Mouse (Mus musculus) midbrain, embryonic 12.5 days (tissue): Measurements from ENCODE around the gene Foxl2. TPM values are rescaled to one million over a fixed set of nuclear protein-coding genes. Genes with fewer than 3 reads are reported as not detected.

Experiments
- ATAC-seq: fragments of 200-750 bp; cut with Nextera tagmentation; 2 replicates; pipeline ENCODE4 v1.8.0; 2017; ENCODE audit warnings: low read depth, moderate TSS enrichment, moderate library complexity; ENCODE audit not compliant: low FRiP score
- H3K27ac ChIP-seq: fragments of 300-500 bp; sonication (generic); replicated peaks from 2 replicates; pipeline ENCODE4 v1.5.1; 2016; ENCODE audit warnings: mild to moderate bottlenecking
- H3K27me3 ChIP-seq: fragments of 300-500 bp; sonication (generic); 2 replicates; pipeline ENCODE4 v1.6.1; 2016; ENCODE audit warnings: mild to moderate bottlenecking
- H3K36me3 ChIP-seq: fragments of 300-500 bp; sonication (generic); 2 replicates; pipeline ENCODE4 v1.6.1; 2016
- H3K4me1 ChIP-seq: fragments of 300-500 bp; sonication (generic); 2 replicates; pipeline ENCODE4 v1.6.1; 2016
- H3K4me2 ChIP-seq: fragments of 300-500 bp; sonication (generic); replicated peaks from 2 replicates; pipeline ENCODE4 v1.6.1; 2016; ENCODE audit warnings: mild to moderate bottlenecking, moderate library complexity
- H3K4me3 ChIP-seq: fragments of 300-500 bp; sonication (generic); 2 replicates; pipeline ENCODE4 v1.5.1; 2016; ENCODE audit warnings: mild to moderate bottlenecking
- H3K9ac ChIP-seq: fragments of 300-500 bp; sonication (generic); replicated peaks from 2 replicates; pipeline ENCODE4 v1.6.1; 2016; ENCODE audit warnings: mild to moderate bottlenecking, moderate library complexity
- H3K9me3 ChIP-seq: fragments of 300-500 bp; sonication (generic); 2 replicates; pipeline ENCODE4 v1.6.1; 2016; ENCODE audit warnings: mild to moderate bottlenecking
- WGBS: fragments of 180-500 bp; shearing (Covaris S2); methylation state at CpG from one replicate; pipeline ENCODE4 v1.1.7; 2016; 5-methylcytosine and 5-hydroxymethylcytosine counted together
- polyA plus RNA-seq: library from polyadenylated mRNA; unstranded; fragments of >200 nt; fragmentation: Nextera tagmentation; extraction: Ambion mirVana; gene quantifications from 2 replicates; pipeline ENCODE4 v1.2.1, GENCODE M21; 2016

The Foxl2 gene
- polyA plus RNA-seq, 1 experiment from 2014 or later: 4.1 TPM

DNA sequence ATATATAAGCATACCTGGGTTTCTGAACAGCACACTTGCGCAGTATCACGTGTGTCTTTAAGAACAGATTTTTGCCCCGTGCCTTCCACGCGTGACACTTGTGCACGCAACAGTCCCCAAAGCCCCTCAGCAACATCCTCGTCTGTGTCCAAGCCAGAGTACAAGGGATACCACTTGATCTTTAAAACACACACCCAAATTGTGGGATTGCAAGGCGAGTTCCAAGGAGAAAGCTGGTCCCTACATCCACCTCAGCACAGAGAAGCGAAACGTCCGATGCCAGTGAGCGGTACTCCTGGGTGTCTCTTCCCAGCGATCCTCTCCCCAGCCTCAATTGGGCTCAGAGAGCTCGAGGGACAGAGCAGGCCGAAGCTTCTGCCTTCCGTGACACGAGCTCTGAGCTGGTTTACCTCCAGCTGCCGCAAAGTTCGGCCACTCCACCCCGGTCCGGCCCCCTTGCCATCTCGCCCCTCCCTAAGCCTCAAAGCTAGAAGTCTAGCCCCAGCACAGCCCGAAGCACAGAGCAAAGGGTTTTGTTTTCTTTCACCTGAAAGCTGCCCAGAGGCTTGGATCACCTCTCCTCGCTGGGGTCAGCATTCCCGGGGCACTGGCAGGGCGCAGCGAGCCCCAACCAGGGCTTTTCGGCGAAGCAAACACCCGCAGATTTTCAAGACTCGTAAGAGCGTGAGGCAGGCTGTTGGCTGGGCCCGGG is 541 bp upstream of the Foxl2 start:
- Histone ChIP-seq H3K9ac (no peak overlapping the region), H3K4me1 (peaks cover 37% of the 10 kb centered on the region)
- 1% methylated on average over 33 of the region's 33 CpGs for WGBS

GRCm38 (mm10) chr9:98955716-98956224 is 682 bp downstream of the Foxl2 start:
- Histone ChIP-seq H3K4me1 (peaks cover 37% of the 10 kb centered on the region), H3K9me3 (no peaks in the 10 kb centered on the region), H3K9ac (peak overlapping the region; percentile 59), H3K4me3 (peak overlapping the region; percentile 48), H3K36me3 (no peaks in the 10 kb centered on the region), H3K27ac (peak overlapping the region; percentile 60), H3K4me2 (peak overlapping the region; percentile 81), H3K27me3 (peaks cover 93% of the 10 kb centered on the region)
- 0 out of 2 replicates have a peak, but pooled peaks have one; percentile 2 for ATAC-seq
- under 1% methylated on average over 60 of the region's 60 CpGs for WGBS

More for the DNA sequence above, 541 bp upstream of the Foxl2 start:
- H3K4me2 ChIP-seq: peak overlapping the region; percentile 81
- H3K4me3 ChIP-seq: peak overlapping the region; percentile 48
- ATAC-seq: no peak
- H3K27me3 ChIP-seq: peaks cover 89% of the 10 kb centered on the region
- H3K27ac ChIP-seq: 0 out of 2 replicates have a peak overlapping the region, but pooled peaks have one; percentile 16
- no peaks in the 10 kb centered on the region for H3K9me3 ChIP-seq
- H3K36me3 ChIP-seq: no peaks in the 10 kb centered on the region

DNA sequence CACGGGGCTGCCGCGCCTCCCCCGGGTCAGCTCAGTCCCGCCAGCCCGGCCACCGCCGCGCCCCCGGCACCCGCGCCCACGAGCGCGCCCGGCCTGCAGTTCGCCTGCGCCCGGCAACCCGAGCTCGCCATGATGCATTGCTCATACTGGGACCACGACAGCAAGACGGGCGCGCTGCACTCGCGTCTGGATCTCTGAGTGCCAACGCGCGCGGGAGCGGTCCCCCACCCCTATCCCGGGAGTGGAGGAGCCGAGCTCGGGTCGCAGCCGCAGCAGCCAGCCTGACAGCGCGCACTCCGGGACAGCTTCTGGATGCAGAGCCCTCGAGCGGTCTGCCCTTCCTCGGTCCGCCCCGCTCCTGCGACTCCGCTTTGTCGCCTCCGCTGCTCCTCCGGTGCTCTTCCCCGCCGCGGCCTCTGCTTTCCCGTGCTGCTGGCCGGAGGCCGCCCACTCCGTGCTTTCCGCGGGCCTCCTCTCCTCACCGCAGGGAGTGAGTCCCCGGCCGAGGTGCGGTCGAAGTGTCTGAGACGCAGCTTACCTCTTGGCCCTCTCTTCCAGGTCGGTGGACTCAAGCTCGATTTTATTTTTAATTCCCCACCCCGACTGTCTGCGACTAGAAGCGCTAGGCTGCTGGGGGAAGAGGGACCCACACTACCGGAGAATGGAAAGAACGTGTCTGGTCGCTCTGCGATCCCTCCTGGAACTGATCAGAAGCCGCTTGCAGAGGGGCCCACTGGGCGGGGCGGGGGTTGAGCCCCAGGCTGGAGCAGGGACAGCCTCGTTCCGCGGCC is 1.7 kb downstream of the Foxl2 start:
- Histone ChIP-seq H3K9ac (peak overlapping the region; percentile 59), H3K27me3 (peaks cover 93% of the 10 kb centered on the region), H3K27ac (peak overlapping the region; percentile 60), H3K9me3 (no peaks in the 10 kb centered on the region), H3K4me2 (peak overlapping the region; percentile 81), H3K36me3 (no peaks in the 10 kb centered on the region), H3K4me3 (peak overlapping the region; percentile 48), H3K4me1 (peaks cover 37% of the 10 kb centered on the region)
- WGBS: under 1% methylated on average over 73 of the region's 80 CpGs
- peak; percentile 44 for ATAC-seq

- ATAC-seq: no peak
- H3K4me3 ChIP-seq: peak overlapping the region; percentile 48
- no peak overlapping the region for H3K27ac ChIP-seq
- H3K27me3 ChIP-seq: peaks cover 93% of the 10 kb centered on the region
- no peaks in the 10 kb centered on the region for H3K36me3 ChIP-seq
- H3K9me3 ChIP-seq: no peaks in the 10 kb centered on the region
- H3K9ac ChIP-seq: no peak overlapping the region
- H3K4me1 ChIP-seq: peaks cover 34% of the 10 kb centered on the region
- H3K4me2 ChIP-seq: no peak overlapping the region
- WGBS: under 1% methylated on average over 23 of the region's 23 CpGs
Observed at GRCm38 (mm10) chr9:98957751-98958351, 2.8 kb downstream of the Foxl2 start.

DNA sequence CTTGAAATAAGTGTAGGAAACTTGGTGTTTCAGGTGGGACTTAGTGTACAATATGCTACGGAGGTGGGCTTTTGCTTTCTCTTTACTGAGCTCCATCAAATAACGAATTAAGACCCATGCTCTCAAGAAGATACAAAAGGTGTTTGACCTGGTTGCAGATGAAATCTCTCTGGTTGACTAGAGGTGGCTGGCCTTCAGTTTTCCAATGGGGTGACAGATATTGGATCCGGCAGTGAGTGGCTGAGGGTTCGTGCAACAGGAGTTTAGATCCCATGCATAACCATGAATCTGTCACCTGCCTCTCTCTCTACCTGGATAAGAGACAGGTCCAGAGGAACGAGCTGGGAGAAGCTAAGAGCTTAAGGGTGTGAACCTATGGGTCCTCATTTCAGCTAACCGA is 3.5 kb downstream of the Foxl2 start:
- Histone ChIP-seq H3K27ac (no peak overlapping the region), H3K4me3 (peak overlapping the region; percentile 9; the same call in 1 of the 2 replicates), H3K9ac (no peak overlapping the region), H3K4me1 (peaks cover 34% of the 10 kb centered on the region), H3K4me2 (no peak overlapping the region), H3K9me3 (no peaks in the 10 kb centered on the region), H3K36me3 (no peaks in the 10 kb centered on the region), H3K27me3 (peaks cover 93% of the 10 kb centered on the region)
- no peak for ATAC-seq
- 5% methylated on average over 6 of the region's 6 CpGs for WGBS

DNA sequence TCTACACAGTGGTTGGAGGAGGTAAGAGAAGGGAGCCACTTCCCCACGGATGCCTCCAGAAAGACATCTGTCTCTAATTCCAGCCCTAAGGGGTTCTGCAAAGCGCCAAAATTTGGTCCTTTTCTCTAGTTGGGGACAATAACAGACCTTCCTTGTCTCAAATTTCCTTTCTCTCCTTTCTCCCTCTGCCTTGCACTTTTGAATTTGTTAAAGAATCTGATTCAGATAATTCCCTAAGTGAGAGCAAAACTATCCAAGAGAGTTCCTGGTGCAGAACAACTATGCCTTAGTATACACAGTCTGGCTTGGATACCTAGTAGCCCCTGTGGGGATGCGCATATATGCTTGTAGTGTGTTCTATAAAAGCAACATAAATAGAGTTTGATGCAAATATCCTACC is 4.8 kb downstream of the Foxl2 start:
- Histone ChIP-seq H3K4me1 (peaks cover 28% of the 10 kb centered on the region), H3K4me2 (no peak overlapping the region), H3K27ac (no peak overlapping the region), H3K4me3 (no peak overlapping the region), H3K9me3 (no peaks in the 10 kb centered on the region), H3K9ac (no peak overlapping the region), H3K36me3 (no peaks in the 10 kb centered on the region), H3K27me3 (peaks cover 93% of the 10 kb centered on the region)
- ATAC-seq: no peak
- 26% methylated on average over 3 of the region's 3 CpGs for WGBS

- Histone ChIP-seq H3K36me3 (no peaks in the 10 kb centered on the region), H3K4me3 (no peak overlapping the region), H3K4me1 (peaks cover 23% of the 10 kb centered on the region), H3K27me3 (peaks cover 93% of the 10 kb centered on the region), H3K9me3 (no peaks in the 10 kb centered on the region), H3K9ac (no peak overlapping the region), H3K4me2 (no peak overlapping the region), H3K27ac (no peak overlapping the region)
- 18% methylated on average over 5 of the region's 5 CpGs for WGBS
- ATAC-seq: no peak
Observed at GRCm38 (mm10) chr9:98960348-98960747, 5.3 kb downstream of the Foxl2 start.

DNA sequence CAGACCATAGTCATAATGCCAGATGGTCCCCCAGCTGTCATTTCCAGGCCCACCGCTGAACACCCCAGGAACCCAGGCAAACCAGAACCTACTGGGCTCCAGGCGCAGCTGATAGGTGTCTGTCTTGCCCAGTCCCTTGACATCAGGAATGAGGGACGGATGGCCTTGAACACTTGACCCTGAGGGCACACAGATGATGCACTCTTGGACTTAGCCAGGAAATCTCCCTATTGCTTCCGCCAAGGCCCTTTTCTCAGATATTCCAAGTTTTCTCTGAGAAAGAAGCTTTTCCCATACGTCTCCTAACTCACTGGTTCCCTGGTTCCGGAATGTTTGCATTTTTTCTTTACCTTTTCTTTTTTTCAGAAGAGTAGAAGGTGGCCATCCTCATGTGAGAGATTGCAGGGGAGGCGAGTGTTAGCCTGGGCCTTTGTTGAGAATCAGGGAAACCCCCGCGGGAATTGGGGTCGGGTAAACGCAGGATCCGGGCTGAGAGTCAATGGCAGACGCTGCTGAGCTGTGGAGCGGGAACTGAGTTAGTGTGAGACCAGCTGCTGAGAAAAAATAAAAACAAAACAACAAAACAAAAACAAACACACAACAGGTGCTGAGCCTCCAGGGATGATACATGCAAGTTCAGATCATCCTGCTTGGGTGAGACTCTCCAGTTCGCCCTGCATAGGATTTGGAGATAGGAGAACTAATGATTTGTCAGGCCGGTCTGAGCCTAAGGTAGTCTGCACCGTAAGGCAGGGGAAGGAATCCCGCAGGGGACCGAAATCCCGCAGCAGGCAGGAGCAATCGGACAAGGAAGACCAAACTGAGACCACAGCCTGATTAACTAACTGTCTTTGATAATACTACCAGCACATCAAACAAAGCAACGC is 6.7 kb downstream of the Foxl2 start:
- H3K27ac ChIP-seq: no peak overlapping the region
- H3K4me3 ChIP-seq: no peak overlapping the region
- 5% methylated on average over 22 of the region's 22 CpGs for WGBS
- peaks cover 9% of the 10 kb centered on the region for H3K4me1 ChIP-seq
- no peaks in the 10 kb centered on the region for H3K9me3 ChIP-seq
- H3K27me3 ChIP-seq: peaks cover 91% of the 10 kb centered on the region
- no peaks in the 10 kb centered on the region for H3K36me3 ChIP-seq
- no peak overlapping the region for H3K4me2 ChIP-seq
- H3K9ac ChIP-seq: no peak overlapping the region
- ATAC-seq: no peak

GRCm38 (mm10) chr9:98962478-98963142 is 7.5 kb downstream of the Foxl2 start:
- H3K9me3 ChIP-seq: no peaks in the 10 kb centered on the region
- H3K36me3 ChIP-seq: no peaks in the 10 kb centered on the region
- no peak overlapping the region for H3K4me3 ChIP-seq
- H3K27me3 ChIP-seq: peaks cover 92% of the 10 kb centered on the region
- ATAC-seq: no peak
- H3K9ac ChIP-seq: no peak overlapping the region
- 1% methylated on average over 20 of the region's 20 CpGs for WGBS
- no peak overlapping the region for H3K4me2 ChIP-seq
- H3K27ac ChIP-seq: no peak overlapping the region
- peaks cover 4% of the 10 kb centered on the region; the same call in 1 of the 2 replicates for H3K4me1 ChIP-seq

DNA sequence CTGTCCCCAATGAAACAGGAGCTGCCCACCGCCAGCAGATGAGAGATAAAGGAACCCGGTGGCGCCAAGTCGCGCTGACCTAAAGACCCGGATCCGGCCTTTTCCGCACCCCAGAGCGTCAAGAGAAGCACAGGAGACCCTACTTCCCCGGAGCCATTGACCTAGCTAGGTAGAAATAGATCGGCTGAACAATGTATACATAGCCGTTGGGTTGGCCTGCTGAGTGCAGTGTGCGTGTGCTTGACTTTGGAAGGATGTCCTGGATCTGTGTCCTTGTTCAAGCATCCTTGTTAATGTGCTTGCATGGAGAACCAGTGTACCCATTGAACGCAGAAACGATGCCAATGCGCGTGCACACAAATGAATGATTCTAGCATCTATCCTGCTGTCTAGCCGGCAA is 8.6 kb downstream of the Foxl2 start:
- Histone ChIP-seq H3K27me3 (peaks cover 94% of the 10 kb centered on the region), H3K9me3 (no peaks in the 10 kb centered on the region), H3K4me3 (no peak overlapping the region), H3K36me3 (no peaks in the 10 kb centered on the region), H3K4me1 (peaks cover 4% of the 10 kb centered on the region; the same call in 1 of the 2 replicates), H3K9ac (no peak overlapping the region), H3K4me2 (no peak overlapping the region), H3K27ac (no peak overlapping the region)
- 6% methylated on average over 18 of the region's 18 CpGs for WGBS
- no peak for ATAC-seq

DNA sequence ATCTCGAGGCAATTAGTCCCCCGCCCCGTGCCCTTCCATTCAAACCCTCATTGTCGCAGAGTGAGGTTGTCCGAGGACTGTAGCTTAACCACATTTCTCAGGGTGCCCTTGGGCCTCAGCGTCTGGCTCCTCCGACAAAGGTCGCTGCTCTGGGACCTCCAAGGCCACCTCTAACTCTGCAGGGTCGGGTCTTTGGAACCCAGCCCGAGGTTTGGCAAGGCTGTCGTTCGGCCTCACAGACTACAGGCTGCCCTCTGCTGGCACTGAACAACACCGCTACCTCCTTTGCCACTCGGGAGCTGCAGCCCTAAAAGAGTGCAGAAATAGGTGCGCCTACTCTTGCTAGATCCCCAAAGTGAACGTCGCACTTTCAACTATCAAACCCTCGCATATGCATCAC is 10.0 kb downstream of the Foxl2 start:
- Histone ChIP-seq H3K9me3 (no peaks in the 10 kb centered on the region), H3K36me3 (no peaks in the 10 kb centered on the region), H3K9ac (no peak overlapping the region), H3K27ac (no peak overlapping the region), H3K27me3 (peaks cover 93% of the 10 kb centered on the region), H3K4me2 (peak overlapping the region; percentile 29), H3K4me3 (no peak overlapping the region), H3K4me1 (peaks cover 4% of the 10 kb centered on the region; the same call in 1 of the 2 replicates)
- 1% methylated on average over 18 of the region's 18 CpGs for WGBS
- no peak for ATAC-seq
